Mouse (Mus musculus): ENCODE data around the gene Map1b.

Map1b gene

DNA sequence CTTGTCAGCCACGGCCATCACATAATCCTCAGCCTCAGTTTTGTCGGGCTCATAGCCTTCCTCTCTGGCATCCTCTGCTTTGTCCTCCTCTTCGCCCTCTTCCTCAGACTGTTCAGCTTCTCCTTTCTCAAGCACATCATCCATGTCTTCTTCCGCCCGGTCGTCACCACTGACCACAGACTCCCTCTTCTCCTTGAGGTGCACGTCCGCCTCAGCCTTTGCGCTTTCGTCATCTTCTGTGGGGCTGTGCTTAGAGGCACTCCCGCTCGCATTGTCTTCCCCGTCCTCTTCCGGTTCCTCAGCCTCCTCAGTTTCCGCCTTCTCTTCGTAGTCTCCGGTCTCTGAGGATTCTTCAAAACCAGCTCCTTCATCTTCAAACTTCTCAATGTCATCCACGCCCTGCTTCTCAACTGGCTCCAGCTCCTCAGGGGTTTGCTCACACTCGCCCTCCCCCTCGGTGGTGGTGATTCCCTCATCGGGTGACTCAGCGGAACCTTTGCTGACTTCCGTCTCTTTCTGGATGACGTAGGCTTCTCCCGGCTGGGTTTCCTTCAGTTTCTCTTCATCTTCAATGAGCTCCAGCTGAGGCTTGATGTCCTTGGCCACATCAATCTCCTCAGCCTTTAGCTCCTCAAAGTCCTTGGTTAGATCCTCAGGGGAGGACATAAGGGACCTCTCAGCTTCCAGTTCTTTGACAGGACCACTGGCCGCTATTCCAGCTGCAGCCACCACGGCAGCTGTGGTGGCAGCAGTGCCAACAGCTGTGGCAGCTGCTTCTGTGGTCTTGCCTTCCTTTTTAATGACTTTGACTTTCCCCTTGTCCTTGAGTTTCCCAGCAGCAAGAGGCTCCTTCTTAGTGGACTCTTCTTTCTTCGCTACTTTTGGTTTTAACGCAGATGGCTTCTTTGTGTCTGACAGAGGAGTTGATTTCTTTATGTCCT, 83.0 kb downstream of the Map1b start:
- no peak for TF ChIP-seq GATA4 (IDR thresholded peaks at IDR 0.05; ENCODE audit: insufficient replicate concordance, low read length)

DNA sequence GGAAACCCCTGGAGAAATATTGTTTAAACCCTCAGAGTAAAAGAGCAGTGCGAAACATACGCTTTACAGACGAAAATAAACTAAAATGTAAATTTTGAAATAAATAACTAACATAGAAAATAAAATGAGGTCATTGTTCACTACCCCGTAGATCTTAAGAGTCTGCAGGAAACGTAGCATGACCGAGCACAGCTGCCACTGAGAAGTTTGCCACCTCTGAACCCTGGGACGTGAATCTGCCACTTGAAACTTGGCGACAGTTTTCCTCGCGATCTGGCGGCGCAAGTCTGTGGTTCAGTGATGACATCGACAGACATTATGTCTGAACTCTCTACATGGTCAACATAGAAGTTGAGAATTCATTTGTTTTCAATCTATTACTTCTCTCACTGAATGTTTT, 92.8 kb downstream of the Map1b start:
- no peak for TF ChIP-seq GATA4 (IDR thresholded peaks at IDR 0.05; ENCODE audit: insufficient replicate concordance, low read length)

GRCm38 (mm10) chr13:99416601-99417000, 99.7 kb downstream of the Map1b start:
- no peak for TF ChIP-seq GATA4 (IDR thresholded peaks at IDR 0.05; ENCODE audit: insufficient replicate concordance, low read length)

- TF ChIP-seq GATA4 (IDR thresholded peaks at IDR 0.05; ENCODE audit: insufficient replicate concordance, low read length), result no peak
Observed at GRCm38 (mm10) chr13:99414352-99414742, 102.0 kb downstream of the Map1b start.

DNA sequence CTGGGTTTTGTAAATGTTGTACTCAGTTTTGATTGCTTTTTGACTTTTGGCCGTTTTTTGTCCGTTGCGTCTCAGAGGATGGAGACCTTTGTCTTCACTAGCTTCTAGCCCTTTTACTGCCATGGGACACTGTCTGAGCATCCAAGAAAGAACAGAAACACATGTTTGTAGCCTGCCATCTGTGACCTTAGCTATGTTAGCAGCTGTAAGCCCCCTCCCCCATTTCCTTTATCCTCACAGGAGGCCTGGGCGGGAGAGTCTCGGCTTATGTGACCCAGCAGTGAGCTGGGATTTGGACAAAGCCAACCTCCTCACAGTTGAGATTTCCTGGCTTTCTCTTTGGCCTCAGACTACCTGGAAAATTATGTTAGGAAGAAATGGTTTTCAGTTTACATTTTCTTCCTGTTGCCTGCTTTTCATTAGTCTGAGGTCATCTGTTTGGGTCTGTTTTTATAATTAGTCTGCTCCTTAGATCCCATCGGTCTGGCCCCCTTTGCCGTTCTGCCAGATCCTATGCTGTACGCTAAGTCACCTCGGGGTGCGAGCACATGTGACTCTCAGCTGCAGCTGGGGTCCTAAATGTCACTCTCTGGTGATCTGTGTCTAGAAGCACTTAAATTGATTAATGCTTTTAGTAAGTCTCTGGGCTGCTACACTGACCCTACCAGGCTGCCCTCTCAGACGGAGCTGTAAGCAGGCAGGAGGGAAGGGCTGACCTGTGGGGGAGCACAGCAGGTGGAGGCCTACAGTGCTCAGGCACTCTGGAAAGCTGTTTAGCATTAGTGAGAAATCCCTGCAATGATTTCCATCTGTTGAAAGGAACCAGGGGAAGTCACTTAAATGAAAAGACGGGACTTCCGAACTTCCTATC, 102.6 kb downstream of the Map1b start:
- no peak for TF ChIP-seq GATA4 (IDR thresholded peaks at IDR 0.05; ENCODE audit: insufficient replicate concordance, low read length)

GRCm38 (mm10) chr13:99412477-99413080, 103.8 kb downstream of the Map1b start:
- TF ChIP-seq GATA4 (IDR thresholded peaks at IDR 0.05; ENCODE audit: insufficient replicate concordance, low read length), result no peak

GRCm38 (mm10) chr13:99411761-99412160, 104.6 kb downstream of the Map1b start:
- TF ChIP-seq GATA4 (IDR thresholded peaks at IDR 0.05; ENCODE audit: insufficient replicate concordance, low read length), result no peak

- no peak for TF ChIP-seq GATA4 (IDR thresholded peaks at IDR 0.05; ENCODE audit: insufficient replicate concordance, low read length)
Observed at GRCm38 (mm10) chr13:99410611-99411515, 105.5 kb downstream of the Map1b start.

- no peak for TF ChIP-seq GATA4 (IDR thresholded peaks at IDR 0.05; ENCODE audit: insufficient replicate concordance, low read length)
Observed at GRCm38 (mm10) chr13:99409216-99409615, 107.1 kb downstream of the Map1b start.

GRCm38 (mm10) chr13:99399373-99399772, 117.0 kb downstream of the Map1b start:
- TF ChIP-seq GATA4 (IDR thresholded peaks at IDR 0.05; ENCODE audit: insufficient replicate concordance, low read length), result no peak

GRCm38 (mm10) chr13:99398149-99398701, 118.1 kb downstream of the Map1b start:
- TF ChIP-seq GATA4 (IDR thresholded peaks at IDR 0.05; ENCODE audit: insufficient replicate concordance, low read length), result no peak

- TF ChIP-seq GATA4 (IDR thresholded peaks at IDR 0.05; ENCODE audit: insufficient replicate concordance, low read length), result no peak
Observed at GRCm38 (mm10) chr13:99397228-99397627, 119.1 kb downstream of the Map1b start.

GRCm38 (mm10) chr13:99395531-99395930, 120.8 kb downstream of the Map1b start:
- no peak for TF ChIP-seq GATA4 (IDR thresholded peaks at IDR 0.05; ENCODE audit: insufficient replicate concordance, low read length)

- TF ChIP-seq GATA4 (IDR thresholded peaks at IDR 0.05; ENCODE audit: insufficient replicate concordance, low read length), result no peak; the same call in 1 of the 2 replicates
Observed at GRCm38 (mm10) chr13:99394694-99395093, 121.6 kb downstream of the Map1b start.
